Mouse (Mus musculus): Measurements from ENCODE around the gene Zcwpw1. TPM values are rescaled to one million over a fixed set of nuclear protein-coding genes. Genes with fewer than 3 reads are reported as not detected.

Gene Zcwpw1
- total RNA-seq, 1 experiment = 33.0 TPM

GRCm38 (mm10) chr5:137822126-137822525 lies 34.5 kb downstream of the Zcwpw1 start:
- Histone ChIP-seq H3K9ac (ENCODE audit: insufficient read depth, low read depth, low read length, poor library complexity, severe bottlenecking) (no peak overlapping the region), H3K4me3 (ENCODE audit: insufficient read depth in 1 of 2, low read depth in 1 of 2, low read length in 2 of 2, poor library complexity in 1 of 2, severe bottlenecking in 1 of 2) (no peak overlapping the region), H3K4me1 (ENCODE audit: control insufficient read depth in 2 of 2, insufficient read depth in 2 of 2, low read length in 2 of 2, poor library complexity in 1 of 2) (no peaks in the 10 kb centered on the region), H3K36me3 (ENCODE audit: control insufficient read depth, insufficient read depth, low read length, poor library complexity, severe bottlenecking) (no peaks in the 10 kb centered on the region), H3K27ac (ENCODE audit: insufficient read depth, low read depth, low read length, poor library complexity, severe bottlenecking) (no peak overlapping the region), H3K9me3 (ENCODE audit: control insufficient read depth, insufficient read depth, low read depth, low read length) (0 out of 2 replicates have a peak, but pooled peaks cover 3% of the 10 kb centered on the region)
- DNase-seq (ENCODE audit: low read depth, low spot score) = no peak
- in situ Hi-C loops (cut with MboI; ENCODE audit: low sequenced_read_pairs in 2 of 2, unreplicated experiment in 2 of 2) = no loop called here
- TF ChIP-seq ZC3H11A (IDR thresholded peaks at IDR 0.05; ENCODE audit: borderline replicate concordance, low read depth, low read length) (no peak), CHD2 (IDR thresholded peaks at IDR 0.05; ENCODE audit: low read depth, low read length) (no peak), ZNF384 (IDR thresholded peaks at IDR 0.05; ENCODE audit: low read depth, low read length) (no peak), MAFK (IDR thresholded peaks at IDR 0.05; ENCODE audit: insufficient read depth, low read depth, low read length) (no peak), HCFC1 (IDR thresholded peaks at IDR 0.05; ENCODE audit: borderline replicate concordance, insufficient read depth, low read length) (no peak)

DNA sequence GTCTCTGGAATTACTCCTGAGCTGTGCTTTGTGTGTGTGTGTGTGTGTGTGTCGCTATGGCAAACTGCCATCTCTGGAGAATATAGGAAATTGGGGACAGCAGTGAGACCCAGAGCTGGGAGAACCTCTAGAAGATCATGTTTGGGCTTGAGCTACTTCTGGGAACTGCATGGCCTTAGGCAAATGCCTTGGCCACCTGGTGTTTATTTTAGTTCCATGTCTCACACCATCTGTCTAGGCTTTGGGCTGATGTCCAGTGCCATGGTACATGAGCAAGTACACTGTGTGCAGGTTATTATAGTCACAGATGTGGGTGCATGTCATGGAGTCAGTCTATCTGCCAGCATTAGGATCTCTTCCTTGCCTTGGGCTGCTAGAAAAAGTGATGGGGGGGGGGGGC lies 35.0 kb downstream of the Zcwpw1 start:
- DNase-seq (ENCODE audit: low read depth, low spot score) = no peak
- in situ Hi-C loops (cut with MboI; ENCODE audit: low sequenced_read_pairs in 2 of 2, unreplicated experiment in 2 of 2) = no loop called here
- Histone ChIP-seq H3K36me3 (ENCODE audit: control insufficient read depth, insufficient read depth, low read length, poor library complexity, severe bottlenecking) (no peaks in the 10 kb centered on the region), H3K27ac (ENCODE audit: insufficient read depth, low read depth, low read length, poor library complexity, severe bottlenecking) (no peak overlapping the region), H3K9ac (ENCODE audit: insufficient read depth, low read depth, low read length, poor library complexity, severe bottlenecking) (no peak overlapping the region), H3K9me3 (ENCODE audit: control insufficient read depth, insufficient read depth, low read depth, low read length) (0 out of 2 replicates have a peak, but pooled peaks cover 2% of the 10 kb centered on the region), H3K4me1 (ENCODE audit: control insufficient read depth in 2 of 2, insufficient read depth in 2 of 2, low read length in 2 of 2, poor library complexity in 1 of 2) (no peaks in the 10 kb centered on the region), H3K4me3 (ENCODE audit: insufficient read depth in 1 of 2, low read depth in 1 of 2, low read length in 2 of 2, poor library complexity in 1 of 2, severe bottlenecking in 1 of 2) (no peak overlapping the region)
- TF ChIP-seq ZNF384 (IDR thresholded peaks at IDR 0.05; ENCODE audit: low read depth, low read length) (no peak), ZC3H11A (IDR thresholded peaks at IDR 0.05; ENCODE audit: borderline replicate concordance, low read depth, low read length) (no peak), MAFK (IDR thresholded peaks at IDR 0.05; ENCODE audit: insufficient read depth, low read depth, low read length) (no peak), CHD2 (IDR thresholded peaks at IDR 0.05; ENCODE audit: low read depth, low read length) (no peak), HCFC1 (IDR thresholded peaks at IDR 0.05; ENCODE audit: borderline replicate concordance, insufficient read depth, low read length) (no peak)

DNA sequence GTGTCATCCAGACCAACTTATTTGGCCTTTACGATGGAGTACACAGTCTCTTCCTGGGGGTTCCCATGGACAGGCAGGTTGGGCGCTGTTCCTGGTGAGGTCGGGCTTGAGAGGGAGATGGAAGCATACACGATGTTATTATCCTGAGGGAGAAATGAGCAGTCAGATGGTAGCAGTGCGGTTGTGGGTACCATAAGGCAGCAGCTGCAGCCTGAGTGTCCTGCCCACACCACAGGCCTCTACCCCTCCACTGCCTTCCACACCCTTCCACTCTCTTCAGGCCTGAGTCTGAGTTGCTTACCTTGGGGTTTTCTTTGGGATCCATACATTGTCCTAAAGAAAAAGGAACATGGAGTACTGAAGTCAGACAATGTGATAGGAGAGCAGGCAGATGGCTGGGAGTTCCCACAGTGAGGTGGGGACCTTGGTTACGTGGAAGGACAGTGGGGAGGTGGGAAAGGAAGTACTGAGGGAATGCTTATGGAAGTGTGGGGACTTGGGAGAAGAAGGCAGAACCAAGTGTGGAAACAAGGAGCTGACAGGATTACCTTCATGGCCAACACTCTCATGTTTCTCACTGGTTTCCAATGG lies 36.0 kb downstream of the Zcwpw1 start:
- in situ Hi-C loops (cut with MboI; ENCODE audit: low sequenced_read_pairs in 2 of 2, unreplicated experiment in 2 of 2) = no loop called here
- no peak for DNase-seq (ENCODE audit: low read depth, low spot score)
- no peak for TF ChIP-seq HCFC1 (IDR thresholded peaks at IDR 0.05; ENCODE audit: borderline replicate concordance, insufficient read depth, low read length)
- TF ChIP-seq ZNF384 (IDR thresholded peaks at IDR 0.05; ENCODE audit: low read depth, low read length) = no peak
- TF ChIP-seq CHD2 (IDR thresholded peaks at IDR 0.05; ENCODE audit: low read depth, low read length) = no peak
- TF ChIP-seq MAFK (IDR thresholded peaks at IDR 0.05; ENCODE audit: insufficient read depth, low read depth, low read length) = no peak
- TF ChIP-seq ZC3H11A (IDR thresholded peaks at IDR 0.05; ENCODE audit: borderline replicate concordance, low read depth, low read length) = no peak
- no peak overlapping the region for H3K9ac ChIP-seq (ENCODE audit: insufficient read depth, low read depth, low read length, poor library complexity, severe bottlenecking)
- no peak overlapping the region for H3K27ac ChIP-seq (ENCODE audit: insufficient read depth, low read depth, low read length, poor library complexity, severe bottlenecking)
- H3K36me3 ChIP-seq (ENCODE audit: control insufficient read depth, insufficient read depth, low read length, poor library complexity, severe bottlenecking) = no peaks in the 10 kb centered on the region
- H3K4me3 ChIP-seq (ENCODE audit: insufficient read depth in 1 of 2, low read depth in 1 of 2, low read length in 2 of 2, poor library complexity in 1 of 2, severe bottlenecking in 1 of 2) = no peak overlapping the region
- no peaks in the 10 kb centered on the region for H3K4me1 ChIP-seq (ENCODE audit: control insufficient read depth in 2 of 2, insufficient read depth in 2 of 2, low read length in 2 of 2, poor library complexity in 1 of 2)
- H3K9me3 ChIP-seq (ENCODE audit: control insufficient read depth, insufficient read depth, low read depth, low read length) = 0 out of 2 replicates have a peak, but pooled peaks cover 2% of the 10 kb centered on the region

DNA sequence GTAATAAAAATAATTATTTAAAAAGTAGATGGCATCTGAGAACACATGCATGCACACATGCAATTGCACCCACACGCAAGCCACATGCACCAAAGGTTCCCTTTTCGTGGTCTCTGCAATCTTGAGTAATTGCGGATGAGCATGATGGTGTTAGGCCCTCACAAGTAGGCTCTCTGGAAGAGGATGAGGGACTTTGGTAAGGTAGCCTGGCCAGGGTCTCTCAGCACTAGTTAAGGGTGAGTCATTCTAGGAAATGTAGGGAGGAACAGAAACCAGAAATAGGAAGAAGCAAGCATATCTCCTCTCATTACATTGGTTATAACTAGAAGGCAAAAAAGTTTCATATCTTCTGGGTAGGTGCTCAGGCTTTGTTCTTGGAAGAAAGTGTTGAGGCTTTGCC lies 37.4 kb downstream of the Zcwpw1 start:
- in situ Hi-C loops (cut with MboI; ENCODE audit: low sequenced_read_pairs in 2 of 2, unreplicated experiment in 2 of 2) = no loop called here
- DNase-seq (ENCODE audit: low read depth, low spot score) = no peak
- Histone ChIP-seq H3K9ac (ENCODE audit: insufficient read depth, low read depth, low read length, poor library complexity, severe bottlenecking) (no peak overlapping the region), H3K36me3 (ENCODE audit: control insufficient read depth, insufficient read depth, low read length, poor library complexity, severe bottlenecking) (no peaks in the 10 kb centered on the region), H3K4me3 (ENCODE audit: insufficient read depth in 1 of 2, low read depth in 1 of 2, low read length in 2 of 2, poor library complexity in 1 of 2, severe bottlenecking in 1 of 2) (no peak overlapping the region), H3K27ac (ENCODE audit: insufficient read depth, low read depth, low read length, poor library complexity, severe bottlenecking) (no peak overlapping the region), H3K9me3 (ENCODE audit: control insufficient read depth, insufficient read depth, low read depth, low read length) (no peaks in the 10 kb centered on the region), H3K4me1 (ENCODE audit: control insufficient read depth in 2 of 2, insufficient read depth in 2 of 2, low read length in 2 of 2, poor library complexity in 1 of 2) (no peaks in the 10 kb centered on the region)
- no peak for TF ChIP-seq ZNF384 (IDR thresholded peaks at IDR 0.05; ENCODE audit: low read depth, low read length)
- TF ChIP-seq CHD2 (IDR thresholded peaks at IDR 0.05; ENCODE audit: low read depth, low read length) = no peak
- TF ChIP-seq ZC3H11A (IDR thresholded peaks at IDR 0.05; ENCODE audit: borderline replicate concordance, low read depth, low read length) = no peak
- no peak for TF ChIP-seq HCFC1 (IDR thresholded peaks at IDR 0.05; ENCODE audit: borderline replicate concordance, insufficient read depth, low read length)
- no peak for TF ChIP-seq MAFK (IDR thresholded peaks at IDR 0.05; ENCODE audit: insufficient read depth, low read depth, low read length)
